Mouse (Mus musculus): ENCODE data around the gene Cmpk1.

DNA sequence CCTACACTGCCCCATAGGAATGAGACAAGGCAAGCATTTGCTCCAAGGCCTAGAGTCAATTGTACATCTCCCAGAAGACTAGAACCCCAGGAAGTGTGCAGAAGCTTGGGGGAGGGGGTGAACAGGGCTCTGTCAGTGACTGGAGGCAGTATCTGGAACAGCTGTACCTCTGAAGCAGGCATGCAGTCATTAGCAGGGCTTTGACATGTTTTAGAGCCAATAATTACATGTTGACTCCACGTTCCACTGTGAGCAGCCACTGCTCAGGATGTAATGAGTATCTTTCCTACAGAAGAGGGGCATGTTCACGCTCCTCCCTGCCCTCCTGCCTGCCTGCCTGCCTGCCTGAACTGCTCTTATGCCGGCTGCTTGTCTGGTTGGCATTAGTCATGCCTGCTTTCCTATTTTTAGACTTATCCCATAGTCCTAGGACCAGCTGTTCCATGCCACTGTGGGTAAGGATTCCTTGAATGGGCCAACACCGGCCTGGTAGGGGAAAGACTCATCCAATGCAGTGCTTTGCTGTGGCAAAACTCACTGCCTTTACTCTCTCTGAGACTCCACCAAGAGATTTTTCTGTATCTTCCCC lies 49.5 kb downstream of the Cmpk1 start:
- TF ChIP-seq CTCF (IDR thresholded peaks at IDR 0.05; ENCODE audit: low read depth) (no peak), EP300 (optimal IDR thresholded peaks at IDR 0.05) (no peak)

Data from stomach, postnatal 0 days (tissue).